Mouse (Mus musculus) cerebellum, adult 9-11 months (tissue): Measurements from ENCODE around the gene Creb3.
"Not testable (repeated sequence)": the region's sequence is repeated elsewhere in the genome, so short reads cannot be mapped to it uniquely, and the experiment has no call there.

ENCODE experiments used
- DNase-seq: peaks from one replicate; pipeline ENCODE4 v3.0.0; 2022

Creb3 gene

DNA sequence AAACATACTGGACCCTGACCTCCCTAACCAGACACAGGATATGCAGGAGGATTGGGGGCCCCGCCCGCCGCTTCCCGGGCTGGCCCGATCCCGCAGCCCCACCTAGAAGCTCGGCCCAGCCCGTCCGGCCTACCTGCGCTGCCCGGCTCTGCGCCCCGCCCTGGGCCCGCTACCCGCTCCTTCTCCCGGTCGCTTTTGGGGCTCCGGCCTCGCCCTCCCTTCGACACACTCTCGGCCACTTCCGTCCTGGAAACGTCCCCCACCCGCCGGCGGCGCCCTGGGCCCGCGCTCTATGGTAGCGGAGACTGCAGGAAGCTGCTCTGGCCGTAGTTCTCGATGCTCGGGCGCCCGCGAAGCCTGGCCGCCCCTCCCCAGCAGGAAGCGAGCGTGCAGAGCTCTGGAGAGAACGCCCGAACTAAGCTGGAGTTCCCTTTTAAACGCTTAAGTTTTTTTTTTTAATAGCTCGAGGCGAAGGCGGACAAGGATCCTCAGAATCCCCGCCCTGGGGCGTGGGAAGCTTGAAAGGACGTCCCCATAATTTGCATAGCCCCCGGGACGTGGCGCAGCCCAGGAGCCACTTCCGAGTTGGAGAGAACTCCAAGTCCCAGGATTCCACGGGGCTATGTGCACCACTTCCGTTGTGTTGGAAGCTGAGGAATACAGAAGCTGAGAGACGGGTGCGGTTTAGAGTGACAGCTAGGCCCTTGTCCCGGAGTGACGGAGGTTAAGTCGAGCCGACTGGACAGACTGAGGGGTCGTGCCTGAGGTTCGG is at the start of gene Creb3, which contains the start of gene Tln1:
TSS of gene Creb3 (plus strand) at position 336 of the 772 bp plus-strand sequence.
TSS of gene Tln1 (minus strand) at position 695 of the 772 bp plus-strand sequence.
- peak; percentile 94 for DNase-seq

DNA sequence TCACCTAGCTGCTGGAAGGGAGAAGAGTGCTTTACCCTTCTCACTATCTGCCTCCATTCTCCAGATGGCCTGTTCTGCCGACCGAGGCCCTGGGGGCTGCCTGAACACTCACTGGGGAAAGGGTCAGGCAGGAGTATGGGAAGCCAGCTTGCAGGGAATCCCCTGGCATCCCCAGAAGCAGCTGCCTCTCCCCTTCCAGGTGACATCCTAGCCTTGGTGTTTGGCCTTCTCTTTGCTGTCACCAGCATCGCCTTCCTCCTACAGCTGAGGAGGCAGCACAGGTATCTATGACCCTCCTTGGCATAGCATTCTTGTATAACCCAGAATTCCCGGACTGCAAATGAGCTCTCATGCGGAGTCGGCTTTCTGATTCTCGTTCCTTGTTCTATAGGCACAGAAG is 49.5 kb upstream of the Creb3 start:
- no peak for DNase-seq

DNA sequence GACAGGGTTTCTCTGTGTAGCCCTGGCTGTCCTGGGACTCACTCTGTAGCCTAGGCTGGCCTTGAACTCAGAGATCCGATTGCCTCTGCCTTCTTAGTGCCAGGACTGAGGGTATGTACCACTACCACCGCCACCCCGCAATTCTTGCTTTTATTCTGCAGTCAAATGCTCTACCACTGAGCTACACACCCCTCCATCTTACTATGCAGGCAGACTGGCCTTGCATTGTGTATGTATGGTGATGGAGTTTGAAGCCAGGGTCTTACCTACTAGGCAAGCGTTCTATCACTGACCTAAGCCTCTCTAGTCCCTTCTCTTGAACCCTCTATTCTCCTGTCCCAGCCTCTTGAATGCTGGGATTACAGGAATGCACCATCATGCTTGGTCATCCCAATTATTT is 48.8 kb upstream of the Creb3 start:
- no peak for DNase-seq

DNA sequence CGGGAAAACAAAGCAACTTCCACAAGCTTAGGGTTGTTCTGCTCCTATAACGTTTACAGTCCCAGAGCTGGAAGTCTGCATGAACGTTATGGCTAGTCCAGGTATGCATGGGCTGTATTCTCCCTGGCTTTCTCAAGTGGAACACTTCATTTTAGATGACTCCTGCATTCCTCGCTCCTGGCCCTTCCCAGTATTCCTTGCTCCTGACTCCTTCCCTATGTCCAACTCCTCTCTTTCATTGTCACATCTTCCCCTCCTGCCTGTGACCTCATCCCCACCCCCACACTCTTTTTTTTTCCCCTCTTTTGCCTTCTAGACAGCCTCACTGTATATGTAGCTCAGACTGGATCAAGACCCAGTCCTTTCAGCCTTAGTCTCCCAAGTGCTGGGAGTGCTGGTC is 48.3 kb upstream of the Creb3 start:
- DNase-seq, result no peak

DNA sequence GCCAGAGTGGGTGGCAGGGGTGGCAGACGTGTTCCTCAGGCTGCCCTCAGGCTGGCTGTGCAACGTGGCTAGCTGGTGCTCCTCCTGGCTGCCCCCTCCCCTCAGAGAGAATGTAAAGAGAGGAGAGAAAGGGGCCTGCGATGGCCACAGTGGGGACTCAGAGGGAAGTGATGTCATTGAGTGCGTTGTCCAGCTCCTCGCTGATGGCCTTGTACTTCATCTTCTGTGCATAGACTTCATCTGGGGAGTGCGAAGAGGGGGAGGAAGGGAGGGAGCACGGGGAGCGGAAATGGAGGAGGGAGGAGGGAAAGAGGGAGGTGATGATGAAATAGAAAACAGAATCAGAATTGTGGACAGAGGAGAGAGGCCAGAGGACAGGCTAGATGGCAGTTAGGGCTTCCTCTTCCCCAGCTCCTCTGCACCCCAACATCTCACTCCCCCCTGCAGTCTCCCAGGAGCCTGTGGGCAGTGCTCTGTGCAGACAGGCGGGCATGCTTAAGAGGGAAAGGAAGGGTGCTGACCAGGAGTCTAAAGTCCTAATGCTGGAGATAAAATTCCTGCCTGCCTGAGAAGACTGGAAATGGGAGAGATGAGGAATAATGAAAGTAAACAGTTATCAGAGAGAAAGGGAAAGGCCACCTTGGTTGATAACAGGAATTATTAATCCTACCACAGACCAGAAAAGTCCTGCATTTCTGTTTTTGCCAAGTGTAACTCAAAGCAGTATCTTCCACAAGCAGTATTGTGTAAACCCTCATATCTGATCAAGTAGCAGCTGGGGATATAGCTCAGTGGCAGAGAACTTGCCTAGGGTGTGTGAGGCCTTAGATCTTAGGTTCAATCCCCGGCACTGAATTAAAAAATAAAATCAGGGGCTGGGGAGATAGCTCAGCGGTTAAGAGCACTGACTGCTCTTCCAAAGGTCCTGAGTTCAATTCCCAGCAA is 46.1 kb upstream of the Creb3 start:
- DNase-seq, result no peak

DNA sequence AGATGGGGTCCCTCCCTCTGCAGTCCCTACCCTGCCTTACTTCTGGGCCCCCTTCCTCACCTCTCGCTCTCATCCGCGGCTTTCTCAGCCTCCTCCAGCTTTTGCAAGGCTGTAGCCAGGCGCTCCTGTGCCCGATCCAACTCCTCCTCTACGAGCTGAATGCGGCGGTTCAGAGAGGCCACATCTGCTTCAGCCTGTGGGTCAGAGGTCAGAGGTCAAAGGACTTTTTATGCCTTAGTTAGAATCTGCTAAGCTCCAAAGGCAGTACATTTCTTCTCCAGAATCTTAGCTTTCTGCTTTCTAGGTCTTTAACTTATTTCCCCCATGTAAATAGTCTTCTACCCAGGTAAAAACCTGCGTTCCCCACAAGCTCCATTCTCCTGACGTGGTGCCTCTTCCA is 42.6 kb upstream of the Creb3 start:
- no peak for DNase-seq

DNA sequence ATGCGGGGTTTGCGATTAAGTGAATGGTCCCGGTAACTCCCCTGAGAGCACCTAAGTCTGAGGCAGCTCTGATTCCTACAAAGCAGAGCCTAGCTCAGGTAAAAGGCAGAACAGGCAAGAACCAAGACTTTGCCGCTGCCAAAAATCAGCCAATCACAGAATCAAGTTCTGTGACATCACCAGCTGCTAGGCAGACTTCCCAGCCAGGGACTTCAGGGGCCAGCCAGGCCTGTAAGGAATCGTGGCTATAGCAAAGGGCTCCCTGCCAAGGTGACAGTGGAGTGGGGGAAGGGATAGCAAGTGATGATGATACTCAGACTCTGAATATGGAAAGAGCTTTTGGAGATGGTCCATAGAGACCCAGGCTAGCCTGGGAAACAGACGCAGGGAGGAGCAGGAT is 42.2 kb upstream of the Creb3 start:
- peak; percentile 87 for DNase-seq

DNA sequence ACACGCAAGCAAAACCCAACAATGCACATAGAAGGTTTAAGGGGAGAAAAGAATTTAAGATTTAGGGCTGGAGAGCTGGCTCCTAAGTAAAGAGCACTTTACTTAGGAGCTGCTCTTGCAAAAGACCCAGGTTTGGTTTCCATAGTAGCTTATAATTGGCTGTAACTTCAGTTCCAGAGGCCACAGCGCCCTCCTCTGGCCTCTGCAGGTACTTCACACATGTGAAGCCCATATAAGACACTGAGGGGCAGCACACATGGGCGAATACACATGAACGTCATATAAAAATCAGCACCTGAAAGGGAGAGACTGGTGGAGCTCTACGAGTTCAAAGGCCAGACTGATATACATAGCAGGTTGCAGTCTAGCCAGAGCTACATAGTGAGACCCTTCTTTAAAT is 34.3 kb upstream of the Creb3 start:
- no peak for DNase-seq

DNA sequence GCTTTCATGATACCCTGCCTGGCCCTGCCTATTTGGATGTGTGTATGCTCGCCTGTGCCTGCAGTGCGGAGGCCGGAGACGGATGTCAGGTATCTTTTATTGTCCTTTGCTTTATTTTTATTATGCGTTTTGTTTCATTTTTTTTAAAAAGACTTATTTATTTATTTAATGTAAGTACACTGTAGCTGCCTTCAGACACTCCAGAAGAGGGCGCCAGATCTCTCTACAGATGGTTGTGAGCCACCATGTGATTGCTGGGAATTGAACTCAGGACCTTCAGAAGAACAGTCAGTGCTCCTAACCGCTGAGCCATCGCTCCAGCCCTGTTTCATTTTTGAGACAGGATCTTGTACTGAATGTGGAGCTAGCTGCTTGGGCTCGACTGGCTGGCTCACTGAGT is 33.6 kb upstream of the Creb3 start:
- no peak for DNase-seq

DNA sequence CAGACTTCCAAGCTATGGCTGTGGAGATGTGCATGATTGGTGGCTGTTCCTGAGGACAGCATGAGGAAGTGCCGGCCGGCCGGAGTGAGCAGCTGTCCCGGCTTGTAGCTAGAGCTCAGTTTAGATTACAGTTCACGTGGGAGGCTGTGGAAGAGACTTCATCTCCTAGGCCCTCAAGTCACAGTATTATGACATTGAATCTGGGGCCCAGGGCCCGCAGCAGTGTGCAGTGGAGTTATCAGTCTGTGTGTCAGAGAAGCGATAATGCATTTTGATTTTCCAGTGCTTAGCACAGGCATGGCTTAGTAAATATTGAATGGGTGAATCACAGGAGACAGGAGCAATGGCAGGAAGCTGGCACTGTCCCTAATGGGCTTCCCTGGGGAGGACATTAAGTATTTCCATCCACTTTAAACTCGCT is 32.0 kb upstream of the Creb3 start:
- DNase-seq, result no peak

DNA sequence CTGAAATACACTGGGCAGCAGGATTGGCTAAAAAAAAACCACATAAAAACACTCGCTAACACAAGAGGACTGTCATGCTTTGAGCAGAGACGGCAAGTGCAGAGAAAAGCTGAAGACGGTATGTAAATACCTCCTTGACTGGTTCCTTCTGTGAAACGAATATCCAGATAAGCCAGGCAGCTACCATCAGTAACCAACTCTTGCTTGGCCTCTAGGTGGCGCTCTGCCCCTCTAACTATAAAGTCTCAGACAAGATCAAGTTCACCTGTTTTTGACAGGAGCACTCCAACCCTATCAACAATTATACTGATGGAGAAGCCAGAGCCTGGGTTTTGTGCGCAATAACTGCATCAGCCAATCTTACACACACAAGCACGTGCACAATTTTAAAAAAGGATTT is 31.6 kb upstream of the Creb3 start:
- DNase-seq, result peak; percentile 70

DNA sequence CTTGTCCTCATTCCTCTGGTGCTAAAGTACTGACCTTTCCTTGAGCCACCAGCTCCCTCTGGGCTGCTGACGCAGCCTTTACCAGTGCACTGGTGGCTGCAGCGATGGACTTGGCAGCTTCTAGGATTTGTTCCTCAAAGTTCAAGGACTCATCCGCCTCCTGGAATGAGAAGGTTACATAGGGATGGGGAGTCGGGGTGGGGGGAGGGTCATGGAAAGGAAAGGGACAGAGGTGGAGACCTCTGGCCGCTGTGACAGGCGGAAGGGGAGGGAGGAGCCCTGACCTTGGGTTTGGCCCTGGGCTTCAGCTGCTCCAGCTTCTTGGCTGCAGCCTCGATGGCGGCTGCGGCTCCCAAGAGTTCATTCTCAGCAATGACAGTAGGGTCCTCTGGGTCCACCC is 28.9 kb upstream of the Creb3 start:
- no peak for DNase-seq

DNA sequence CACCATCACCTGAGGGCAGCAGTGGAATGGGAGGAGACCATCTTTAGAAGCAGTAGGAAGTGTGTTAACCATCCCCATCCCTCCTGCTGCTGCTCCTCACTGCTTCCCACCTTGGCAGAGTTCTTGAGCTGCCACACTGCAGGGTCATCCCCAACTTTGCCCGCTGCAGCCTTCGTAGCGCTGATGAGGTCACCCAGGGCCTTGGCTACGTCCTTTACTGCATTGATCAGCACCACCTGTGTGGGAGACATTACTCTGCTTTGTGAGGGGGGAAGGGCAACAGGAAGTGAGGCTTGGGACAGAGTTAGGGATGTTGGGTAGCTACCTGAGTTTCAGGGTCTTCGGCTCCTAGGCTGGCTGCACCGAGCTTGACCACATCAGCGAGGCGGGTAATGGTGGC is 26.5 kb upstream of the Creb3 start:
- no peak for DNase-seq

DNA sequence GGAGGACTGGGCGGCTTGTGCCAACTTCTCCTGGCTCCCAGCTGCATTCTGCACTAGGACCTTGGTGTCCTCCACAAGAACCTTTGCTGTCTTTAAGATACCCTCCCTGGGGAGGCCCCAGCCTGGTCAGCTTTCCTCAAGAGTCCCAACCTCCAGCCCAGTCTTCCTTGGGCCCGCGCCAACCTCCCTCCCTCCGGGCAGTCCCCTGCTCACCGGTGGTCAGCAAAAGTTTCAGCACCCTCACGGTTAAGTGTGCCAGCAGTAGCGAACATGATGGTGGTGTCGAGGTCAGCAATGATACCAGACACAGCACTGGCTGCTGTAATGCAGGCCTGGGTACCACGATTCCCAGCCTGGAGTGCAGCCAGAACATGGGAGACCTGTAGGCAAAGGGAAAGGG is 26.1 kb upstream of the Creb3 start:
- no peak for DNase-seq

DNA sequence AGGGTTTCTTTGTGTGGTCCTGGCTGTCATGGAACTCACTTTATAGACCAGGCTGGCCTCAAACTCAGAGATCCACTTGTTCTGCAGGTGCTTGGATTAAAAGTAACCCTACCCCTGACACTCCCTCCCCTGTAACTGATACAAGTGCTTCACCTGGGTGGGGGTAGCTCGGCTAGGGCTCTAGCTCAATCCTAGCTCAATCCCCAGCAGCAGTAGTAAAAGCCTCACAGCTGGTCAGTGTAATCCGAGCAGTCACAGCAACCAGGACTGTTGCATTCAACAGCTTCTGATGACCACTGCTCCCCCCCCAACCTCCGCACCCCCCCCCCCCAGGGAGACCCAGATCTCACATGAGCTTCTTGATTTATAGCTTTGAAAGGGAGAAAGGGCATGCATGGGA is 20.1 kb upstream of the Creb3 start:
- DNase-seq, result no peak

DNA sequence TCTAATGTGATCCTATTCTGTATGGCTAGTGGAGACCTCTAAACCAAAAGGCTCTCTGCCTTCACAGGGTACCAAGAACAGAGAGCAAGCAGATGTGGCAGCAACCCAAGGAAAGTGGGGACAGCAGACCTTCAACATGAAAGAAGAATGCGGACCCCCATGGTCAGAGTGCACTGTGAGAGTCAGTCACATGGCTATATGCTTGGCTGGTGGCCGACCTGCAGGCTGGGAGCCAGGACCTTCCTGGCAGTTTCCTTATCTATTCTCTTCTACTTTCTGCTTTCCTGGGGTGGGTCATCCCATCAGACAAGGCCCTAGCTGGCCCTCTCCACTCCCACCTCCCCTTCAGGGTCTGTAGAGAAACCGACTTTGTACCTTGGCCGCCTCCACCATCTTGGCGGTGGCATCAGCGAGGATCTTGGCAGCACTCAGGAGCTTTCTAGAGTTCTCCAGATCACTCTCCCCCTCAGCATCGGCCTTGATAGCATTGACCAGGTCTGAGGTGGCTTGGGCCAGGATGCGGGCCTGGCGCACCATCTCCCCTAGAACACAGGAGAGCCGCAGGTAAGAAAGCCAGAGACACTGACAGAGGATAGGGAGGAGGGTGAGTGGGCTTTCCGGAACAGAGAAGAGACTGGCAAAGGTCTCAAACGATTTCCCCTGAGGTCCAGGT is 15.6 kb upstream of the Creb3 start:
- DNase-seq, result no peak

DNA sequence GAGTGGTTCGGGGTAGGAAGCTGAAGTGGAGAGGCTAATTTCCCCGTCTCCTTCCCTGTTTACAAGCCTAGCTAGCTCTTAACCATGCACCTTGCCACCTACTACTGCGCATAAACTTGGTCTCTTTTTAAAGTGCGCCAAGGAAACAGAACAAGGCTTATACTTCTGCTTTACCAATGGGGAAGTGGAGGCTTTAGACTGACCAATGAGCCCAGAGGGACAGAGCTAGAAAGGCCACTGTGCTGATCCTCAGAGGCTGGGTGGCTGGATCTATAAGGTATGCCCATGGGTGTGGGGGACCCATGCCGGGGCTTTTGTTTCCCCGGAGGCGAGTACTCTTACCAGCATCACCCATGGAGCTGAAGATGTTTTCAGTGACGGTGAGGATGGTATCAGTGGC is 15.0 kb upstream of the Creb3 start:
- DNase-seq, result no peak

DNA sequence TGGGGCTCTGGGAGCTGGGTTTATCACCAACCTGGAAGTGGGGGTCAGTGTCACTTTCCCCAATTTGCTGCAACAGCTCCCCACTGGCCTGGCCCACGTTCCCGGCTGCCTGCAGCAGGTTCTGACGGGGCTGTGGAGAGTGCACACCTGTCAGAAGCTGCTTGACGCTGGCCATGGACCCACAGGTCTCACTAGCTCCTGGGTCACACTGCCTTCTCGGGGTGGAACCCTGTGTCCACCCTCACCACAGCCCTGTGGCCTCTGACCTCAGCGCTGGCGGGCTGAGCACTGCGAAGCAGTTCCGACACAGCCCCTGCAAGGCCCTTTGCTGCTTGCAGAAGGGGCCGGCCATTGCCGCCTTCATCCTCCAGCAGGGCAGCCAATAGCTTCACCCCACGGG is 13.1 kb upstream of the Creb3 start:
- DNase-seq, result no peak

DNA sequence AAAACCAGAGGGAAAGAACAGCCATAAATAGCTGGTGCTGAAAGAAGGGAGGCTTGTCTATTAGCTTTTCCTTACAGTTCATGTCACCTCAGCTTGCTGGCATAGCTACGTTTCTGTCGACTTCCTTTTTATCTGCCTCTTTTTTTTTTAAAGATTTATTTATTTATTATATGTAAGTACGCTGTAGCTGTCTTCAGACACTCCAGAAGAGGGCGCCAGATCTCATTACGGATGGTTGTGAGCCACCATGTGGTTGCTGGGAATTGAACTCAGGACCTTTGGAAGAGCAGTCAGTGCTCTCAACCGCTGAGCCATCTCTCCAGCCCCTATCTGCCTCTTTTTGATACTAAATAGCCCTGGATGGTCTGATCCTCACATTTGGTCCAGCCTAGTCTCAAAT is 10.3 kb upstream of the Creb3 start:
- DNase-seq, result not testable (repeated sequence)

DNA sequence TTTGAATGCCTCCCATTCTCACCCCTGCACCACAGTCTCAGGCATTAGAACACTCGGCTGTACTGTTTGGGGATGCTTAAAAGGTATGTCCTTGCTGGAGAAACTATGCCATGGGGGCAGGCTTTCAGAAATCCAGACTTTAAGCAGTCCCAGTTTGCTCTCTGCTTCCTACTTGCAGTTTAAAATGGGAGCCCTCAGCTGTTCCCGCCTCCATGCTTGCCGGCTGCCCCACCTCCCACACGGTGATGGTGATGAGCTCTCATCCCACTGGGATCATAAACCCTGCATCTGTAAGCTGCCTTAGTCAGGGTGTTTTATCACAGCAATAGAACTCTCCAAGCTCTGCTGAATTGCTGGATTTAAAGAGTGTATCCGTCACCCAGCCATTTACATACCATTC is 9.7 kb upstream of the Creb3 start:
- no peak for DNase-seq

DNA sequence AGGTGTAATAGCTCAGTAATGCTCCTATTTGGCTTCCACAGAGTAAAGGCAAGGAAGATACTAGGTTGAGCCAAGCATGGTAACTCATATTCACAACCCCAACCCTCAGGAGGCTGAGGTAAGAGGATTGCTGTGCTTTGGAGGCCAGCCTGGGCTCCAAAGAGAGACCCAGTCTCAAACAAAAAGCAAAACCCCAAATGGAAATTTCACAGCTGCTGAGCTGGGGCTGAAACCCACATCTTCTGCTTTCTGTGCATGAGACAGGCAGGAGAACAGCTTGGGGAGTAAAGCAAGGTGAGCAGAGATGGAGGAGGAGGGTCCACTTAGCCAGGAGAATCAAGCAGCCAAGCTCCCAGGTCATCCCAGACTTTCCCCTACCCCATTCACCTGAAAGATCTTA is 8.2 kb upstream of the Creb3 start:
- no peak for DNase-seq

DNA sequence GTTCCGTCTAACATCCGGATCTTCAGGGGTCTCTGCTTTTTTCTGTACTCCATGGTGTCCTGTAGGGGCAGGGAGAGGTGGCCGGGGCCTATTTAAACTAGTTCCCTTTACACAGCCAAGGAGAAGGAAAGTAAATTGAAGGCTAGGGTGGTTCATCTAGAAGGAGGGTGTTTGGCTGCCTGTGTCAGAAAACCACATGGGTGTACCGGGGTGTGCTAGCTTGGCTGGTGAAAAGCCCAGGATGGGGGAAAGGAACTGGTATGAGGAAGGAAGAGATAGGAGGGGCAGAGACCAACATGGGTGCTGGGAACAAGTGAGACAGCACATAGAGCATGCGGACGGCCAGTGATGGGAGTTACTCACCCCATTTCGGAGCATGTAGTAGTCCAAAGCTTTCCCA is 6.2 kb upstream of the Creb3 start:
- no peak for DNase-seq

DNA sequence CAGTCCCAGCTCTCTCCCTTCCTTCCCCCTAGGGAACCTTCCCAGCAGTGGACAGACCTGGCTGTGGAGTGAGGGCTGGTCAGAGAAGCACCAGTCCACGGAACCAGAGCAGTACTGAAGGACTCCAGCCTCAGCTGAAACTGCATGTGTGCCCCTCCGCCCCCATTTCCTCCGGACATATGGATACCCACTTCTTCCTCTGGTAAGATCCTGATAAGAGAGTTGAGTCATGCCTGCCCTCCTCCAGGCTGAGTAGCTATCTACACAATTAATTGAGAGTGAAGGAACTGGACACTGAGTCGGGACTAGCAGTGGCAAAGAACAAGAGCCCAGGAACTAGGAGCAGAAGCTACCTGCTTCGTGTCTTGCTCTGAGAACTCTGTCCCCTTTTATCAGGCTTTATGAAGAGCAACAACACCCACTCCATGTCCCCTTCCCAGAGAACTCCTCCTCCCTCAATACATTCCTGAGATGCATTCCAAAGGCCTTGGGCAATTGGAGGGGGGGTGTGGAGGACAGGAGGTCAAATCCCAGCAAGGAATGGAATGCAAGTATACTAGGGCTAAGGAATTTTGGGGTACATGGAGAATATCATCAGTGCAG is 4.0 kb upstream of the Creb3 start:
- DNase-seq, result no peak
